8 mouse cellular contexts compared by ENCODE assay signal in genomic region chr3:96196437-96197128, GRCm38 (mm10). TPM values are rescaled to one million over a fixed set of nuclear protein-coding genes. Genes with fewer than 3 reads are reported as not detected.
DNase-seq lines count a peak whose midpoint lies in the region; ATAC-seq and TF ChIP-seq lines count a peak whose summit lies in the region.

No protein-coding gene starts in this region.

- peaks cover 26% of the 10 kb centered on the region for H3K4me1 ChIP-seq in testis, adult 2 months (ENCODE audit: control insufficient read depth, insufficient read depth, low read length)
- H3K4me1 ChIP-seq in limb, embryonic 15.5 days: peaks cover 15% of the 10 kb centered on the region
- peaks cover 9% of the 10 kb centered on the region for H3K4me1 ChIP-seq in stomach, postnatal 0 days (replicated peaks; ENCODE audit: control insufficient read depth, insufficient read depth)

- H3K9me3 ChIP-seq in limb, embryonic 15.5 days: no peaks in the 10 kb centered on the region
- no peaks in the 10 kb centered on the region for H3K9me3 ChIP-seq in stomach, postnatal 0 days (ENCODE audit: control insufficient read depth, low read length)

- no peaks in the 10 kb centered on the region for H3K36me3 ChIP-seq in testis, adult 2 months (ENCODE audit: control insufficient read depth, insufficient read depth, low read length)
- H3K36me3 ChIP-seq in limb, embryonic 15.5 days: no peaks in the 10 kb centered on the region
- H3K36me3 ChIP-seq in stomach, postnatal 0 days (ENCODE audit: control insufficient read depth, insufficient read depth, low read length): no peaks in the 10 kb centered on the region

- H3K27ac ChIP-seq in testis, adult 2 months (ENCODE audit: control insufficient read depth, insufficient read depth, low read depth, low read length): peak overlapping the region; percentile 4; the same call in 1 of the 2 replicates
- H3K27ac ChIP-seq in limb, embryonic 15.5 days: peak overlapping the region; percentile 97
- peak overlapping the region; percentile 92 for H3K27ac ChIP-seq in stomach, postnatal 0 days (replicated peaks)

- ATAC-seq in limb, embryonic 15.5 days (ENCODE audit: insufficient number of reproducible peaks, low FRiP score, low TSS enrichment, low read depth): peak; percentile 40; the same call in 1 of the 2 replicates
- peak; percentile 10 for ATAC-seq in stomach, postnatal 0 days (ENCODE audit: low FRiP score, low TSS enrichment)

- peak; percentile 12 for DNase-seq in embryo, embryonic 10.5 days (ENCODE audit: low spot score)
- DNase-seq in embryo, embryonic 10 days (ENCODE audit: low spot score): no peak
- DNase-seq in testis, postnatal 14 days (ENCODE audit: low spot score): no peak
- no peak for DNase-seq in stomach, postnatal 0 days (ENCODE audit: low spot score)
- no peak for DNase-seq in right cerebral cortex, adult 18-20 months
- DNase-seq in left cerebral cortex, postnatal 10 days (ENCODE audit: extremely low spot score in 1 of 2, low spot score in 2 of 2): no peak

- no peaks in the 10 kb centered on the region for H3K27me3 ChIP-seq in testis, adult 2 months (ENCODE audit: control insufficient read depth, insufficient read depth, low read length)
- no peaks in the 10 kb centered on the region for H3K27me3 ChIP-seq in limb, embryonic 15.5 days
- H3K27me3 ChIP-seq in stomach, postnatal 0 days (ENCODE audit: control insufficient read depth, insufficient read depth, low read length): no peaks in the 10 kb centered on the region

- peak overlapping the region; percentile 72 for H3K4me3 ChIP-seq in testis, adult 2 months (ENCODE audit: control insufficient read depth, low read depth, low read length)
- H3K4me3 ChIP-seq in limb, embryonic 15.5 days: peak overlapping the region; percentile 67
- peak overlapping the region; percentile 58 for H3K4me3 ChIP-seq in stomach, postnatal 0 days (ENCODE audit: low read depth, low read length)

- no peak for TF ChIP-seq EP300 in stomach, postnatal 0 days (optimal IDR thresholded peaks at IDR 0.05)

- peak overlapping the region; percentile 70 for H3K9ac ChIP-seq in limb, embryonic 15.5 days
- peak overlapping the region; percentile 72 for H3K9ac ChIP-seq in stomach, postnatal 0 days (ENCODE audit: low read length)

- WGBS in limb, embryonic 15.5 days: 16% methylated on average over 27 of the region's 27 CpGs
- 20% methylated on average over 27 of the region's 27 CpGs for WGBS in stomach, postnatal 0 days

- TF ChIP-seq CTCF in testis, adult 2 months (IDR thresholded peaks at IDR 0.05; ENCODE audit: control insufficient read depth, insufficient read depth, insufficient replicate concordance, low read depth, low read length): no peak
- TF ChIP-seq CTCF in stomach, postnatal 0 days (IDR thresholded peaks at IDR 0.05; ENCODE audit: low read depth): no peak

- H3K4me2 ChIP-seq in limb, embryonic 15.5 days: peak overlapping the region; percentile 98
- peak overlapping the region; percentile 87 for H3K4me2 ChIP-seq in stomach, postnatal 0 days (replicated peaks; ENCODE audit: low read depth)

- no peak for TF ChIP-seq POLR2A in testis, adult 2 months (IDR thresholded peaks at IDR 0.05; ENCODE audit: control insufficient read depth, low read depth, low read length)

- intact Hi-C loops in left cerebral cortex, postnatal 10 days (cut with DNase I): no loop called here

RNA-seq across cellular contexts. Expression of gene Sv2a, which starts 15.6 kb away (rescaled TPM):
- 0.54 and 1.7 TPM in 2 replicates for polyA plus RNA-seq in testis, adult 2 months (2012; rRNA removed)
- 2.7 and 3.0 TPM in 2 replicates for polyA plus RNA-seq in limb, embryonic 15.5 days (2015; fragmentation: Nextera tagmentation; extraction: Ambion mirVana)
- polyA plus RNA-seq in stomach, postnatal 0 days (2015; fragmentation: Nextera tagmentation; extraction: Ambion mirVana): 2.9 and 4.2 TPM in 2 replicates
- 100 to 1,000 TPM; 404 to 435 TPM for total RNA-seq in left cerebral cortex, postnatal 10 days (2021)

RNA-seq across cellular contexts. Expression of gene Bola1, which starts 22.9 kb away (rescaled TPM):
- 38.3 and 47.3 TPM in 2 replicates for polyA plus RNA-seq in testis, adult 2 months (2012; rRNA removed)
- polyA plus RNA-seq in limb, embryonic 15.5 days (2015; fragmentation: Nextera tagmentation; extraction: Ambion mirVana): 45.2 and 46.0 TPM in 2 replicates
- 53.6 and 55.1 TPM in 2 replicates for polyA plus RNA-seq in stomach, postnatal 0 days (2015; fragmentation: Nextera tagmentation; extraction: Ambion mirVana)
- 10 to 100 TPM; 19.3 to 22.2 TPM for total RNA-seq in left cerebral cortex, postnatal 10 days (2021)

RNA-seq across cellular contexts. Expression of gene Hist2h2ab, which starts 23.1 kb away (rescaled TPM):
- polyA plus RNA-seq in testis, adult 2 months (2012; rRNA removed): 3.7 and 3.9 TPM in 2 replicates
- not detected in 2 replicates for polyA plus RNA-seq in limb, embryonic 15.5 days (2015; fragmentation: Nextera tagmentation; extraction: Ambion mirVana)
- 0.68 TPM in 1 of 2 replicates, not detected in the other for polyA plus RNA-seq in stomach, postnatal 0 days (2015; fragmentation: Nextera tagmentation; extraction: Ambion mirVana)
- total RNA-seq in left cerebral cortex, postnatal 10 days (2021): 10 to 100 TPM; 13.8 to 16.7 TPM

RNA-seq across cellular contexts. Expression of gene Hist2h2ac, which starts 24.1 kb away (rescaled TPM):
- 7.3 and 9.4 TPM in 2 replicates for polyA plus RNA-seq in testis, adult 2 months (2012; rRNA removed)
- polyA plus RNA-seq in limb, embryonic 15.5 days (2015; fragmentation: Nextera tagmentation; extraction: Ambion mirVana): 5.9 and 8.7 TPM in 2 replicates
- 3.1 and 6.2 TPM in 2 replicates for polyA plus RNA-seq in stomach, postnatal 0 days (2015; fragmentation: Nextera tagmentation; extraction: Ambion mirVana)
- 10 to 100 TPM; 34.2 to 37.9 TPM for total RNA-seq in left cerebral cortex, postnatal 10 days (2021)

RNA-seq across cellular contexts. Expression of gene Hist2h2be, which starts 24.3 kb away (rescaled TPM):
- polyA plus RNA-seq in testis, adult 2 months (2012; rRNA removed): 11.3 and 13.0 TPM in 2 replicates
- polyA plus RNA-seq in limb, embryonic 15.5 days (2015; fragmentation: Nextera tagmentation; extraction: Ambion mirVana): 5.3 and 5.4 TPM in 2 replicates
- polyA plus RNA-seq in stomach, postnatal 0 days (2015; fragmentation: Nextera tagmentation; extraction: Ambion mirVana): 3.2 and 3.4 TPM in 2 replicates
- total RNA-seq in left cerebral cortex, postnatal 10 days (2021): 1 to 10 TPM; 2.9 to 3.0 TPM

Comparison
In these comparisons a context has a peak if more than half of its experiments do, and no peak if none do; other contexts are left out.
1. H3K27ac ChIP-seq: peak in every context shown above with its lines; median percentile 97 in limb, embryonic 15.5 days; 92 in stomach, postnatal 0 days; 4 in testis, adult 2 months.